Mouse (Mus musculus) neural tube, embryonic 11.5 days (tissue): Measurements from ENCODE around the gene A030003K21Rik. TPM values are rescaled to one million over a fixed set of nuclear protein-coding genes. Genes with fewer than 3 reads are reported as not detected.
A peak's percentile ranks its signal among the peaks of the same experiment; 100 is the strongest.
"Not testable (repeated sequence)": the region's sequence is repeated elsewhere in the genome, so short reads cannot be mapped to it uniquely, and the experiment has no call there.

Experiments used
- ATAC-seq: fragments of 200-750 bp; cut with Nextera tagmentation; 2 replicates; pipeline ENCODE4 v1.8.0; 2017; ENCODE audit warnings: moderate number of reproducible peaks, mild to moderate bottlenecking, moderate TSS enrichment, moderate library complexity; ENCODE audit not compliant: insufficient read depth, low FRiP score, low TSS enrichment
- DNase-seq: peaks from one replicate; pipeline ENCODE4 v3.0.0-alpha.2; 2015; ENCODE audit warnings: low spot score
- H3K27ac ChIP-seq: fragments of 300-500 bp; sonication (generic); 2 replicates; pipeline ENCODE4 v1.5.1; 2014; ENCODE audit warnings: low read depth, mild to moderate bottlenecking, low read length
- H3K27me3 ChIP-seq: fragments of 300-500 bp; sonication (generic); 2 replicates; pipeline ENCODE4 v1.6.1; 2014; ENCODE audit warnings: mild to moderate bottlenecking, low read length, mixed read lengths; ENCODE audit not compliant: control insufficient read depth, insufficient read depth
- H3K36me3 ChIP-seq: fragments of 300-500 bp; sonication (generic); 2 replicates; pipeline ENCODE4 v1.6.1; 2014; ENCODE audit warnings: mild to moderate bottlenecking, low read length, moderate library complexity, mixed read lengths; ENCODE audit not compliant: control insufficient read depth, insufficient read depth
- H3K4me1 ChIP-seq: fragments of 300-500 bp; sonication (generic); 2 replicates; pipeline ENCODE4 v1.6.1; 2014; ENCODE audit warnings: low read length, mixed read lengths; ENCODE audit not compliant: control insufficient read depth, insufficient read depth
- H3K4me2 ChIP-seq: fragments of 300-500 bp; sonication (generic); 2 replicates; pipeline ENCODE4 v1.6.1; 2014; ENCODE audit warnings: low read depth, mild to moderate bottlenecking, moderate library complexity
- H3K4me3 ChIP-seq: fragments of 300-500 bp; sonication (generic); 2 replicates; pipeline ENCODE4 v1.5.1; 2014; ENCODE audit warnings: low read depth, low read length
- H3K9ac ChIP-seq: fragments of 300-500 bp; sonication (generic); 2 replicates; pipeline ENCODE4 v1.6.1; 2014; ENCODE audit warnings: mild to moderate bottlenecking, low read length
- H3K9me3 ChIP-seq: fragments of 300-500 bp; sonication (generic); 2 replicates; pipeline ENCODE4 v1.6.1; 2016; ENCODE audit warnings: low read length; ENCODE audit not compliant: control insufficient read depth
- WGBS: fragments of 180-500 bp; shearing (Covaris S2); extraction: QIAGEN DNeasy Blood & Tissue Kit; methylation state at CpG from one replicate; pipeline ENCODE4 v1.1.7; 2014; 5-methylcytosine and 5-hydroxymethylcytosine counted together
- polyA plus RNA-seq: library from polyadenylated mRNA; unstranded; fragments of >200 nt; fragmentation: Nextera tagmentation; extraction: Ambion mirVana; gene quantifications from 2 replicates; pipeline ENCODE4 v1.2.1, GENCODE M21; 2014

The A030003K21Rik gene
- polyA plus RNA-seq, result not detected in 2 replicates

- not testable (repeated sequence) for H3K36me3 ChIP-seq, H3K4me1 ChIP-seq, H3K9me3 ChIP-seq, ATAC-seq, H3K27me3 ChIP-seq, H3K4me3 ChIP-seq, DNase-seq, H3K4me2 ChIP-seq, H3K9ac ChIP-seq, H3K27ac ChIP-seq
- WGBS, result no CpG with 5 or more reads among the region's 6 CpGs
Measured at GRCm38 (mm10) chr1:82943295-82943694, at the start of gene A030003K21Rik. Gene A030003K21Rik (minus strand): TSS chr1:82943388.

- H3K9me3 ChIP-seq, result no peaks in the 10 kb centered on the region
- no peaks in the 10 kb centered on the region for H3K27me3 ChIP-seq
- 94% methylated on average over 6 of the region's 6 CpGs for WGBS
- H3K4me3 ChIP-seq, result no peak overlapping the region
- H3K36me3 ChIP-seq, result no peaks in the 10 kb centered on the region
- H3K27ac ChIP-seq, result no peak overlapping the region
- H3K4me2 ChIP-seq, result no peak overlapping the region
- H3K4me1 ChIP-seq, result no peaks in the 10 kb centered on the region
- H3K9ac ChIP-seq, result no peak overlapping the region
- DNase-seq (no peak), ATAC-seq (no peak)
Measured at GRCm38 (mm10) chr1:82992093-82992492, 48.9 kb upstream of the A030003K21Rik start.

- Histone ChIP-seq H3K36me3 (no peaks in the 10 kb centered on the region), H3K4me1 (no peaks in the 10 kb centered on the region), H3K9me3 (no peaks in the 10 kb centered on the region), H3K4me3 (no peak overlapping the region), H3K9ac (no peak overlapping the region), H3K27ac (no peak overlapping the region), H3K4me2 (no peak overlapping the region), H3K27me3 (no peaks in the 10 kb centered on the region)
- 81% methylated on average over 3 of the region's 3 CpGs for WGBS
- ATAC-seq (no peak), DNase-seq (no peak)
Measured at GRCm38 (mm10) chr1:82991596-82991995, 48.4 kb upstream of the A030003K21Rik start.

DNA sequence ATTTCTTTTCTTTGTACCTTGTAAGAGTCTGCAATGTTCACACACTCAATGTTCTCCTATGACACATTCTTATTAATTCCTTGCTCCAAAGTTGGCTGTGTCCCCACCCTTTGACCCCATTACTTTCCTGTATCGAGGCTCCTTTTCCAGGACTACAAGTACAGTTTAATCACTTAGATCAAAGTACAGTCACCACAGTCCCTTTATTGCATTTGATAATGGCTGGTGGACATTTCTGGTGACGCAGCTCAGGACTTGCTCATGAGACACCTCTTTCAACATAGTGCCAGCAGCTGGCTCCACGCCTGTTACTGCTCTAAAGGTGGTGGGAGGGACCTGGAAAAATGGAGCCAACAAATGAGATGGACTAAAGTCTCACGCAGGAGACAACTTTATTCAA lies 47.9 kb upstream of the A030003K21Rik start:
- Histone ChIP-seq H3K9me3 (no peaks in the 10 kb centered on the region), H3K4me3 (no peak overlapping the region), H3K9ac (no peak overlapping the region), H3K27ac (no peak overlapping the region), H3K36me3 (no peaks in the 10 kb centered on the region), H3K27me3 (no peaks in the 10 kb centered on the region), H3K4me1 (no peaks in the 10 kb centered on the region), H3K4me2 (no peak overlapping the region)
- no peak for DNase-seq
- 80% methylated on average over 4 of the region's 4 CpGs for WGBS
- ATAC-seq, result no peak

DNA sequence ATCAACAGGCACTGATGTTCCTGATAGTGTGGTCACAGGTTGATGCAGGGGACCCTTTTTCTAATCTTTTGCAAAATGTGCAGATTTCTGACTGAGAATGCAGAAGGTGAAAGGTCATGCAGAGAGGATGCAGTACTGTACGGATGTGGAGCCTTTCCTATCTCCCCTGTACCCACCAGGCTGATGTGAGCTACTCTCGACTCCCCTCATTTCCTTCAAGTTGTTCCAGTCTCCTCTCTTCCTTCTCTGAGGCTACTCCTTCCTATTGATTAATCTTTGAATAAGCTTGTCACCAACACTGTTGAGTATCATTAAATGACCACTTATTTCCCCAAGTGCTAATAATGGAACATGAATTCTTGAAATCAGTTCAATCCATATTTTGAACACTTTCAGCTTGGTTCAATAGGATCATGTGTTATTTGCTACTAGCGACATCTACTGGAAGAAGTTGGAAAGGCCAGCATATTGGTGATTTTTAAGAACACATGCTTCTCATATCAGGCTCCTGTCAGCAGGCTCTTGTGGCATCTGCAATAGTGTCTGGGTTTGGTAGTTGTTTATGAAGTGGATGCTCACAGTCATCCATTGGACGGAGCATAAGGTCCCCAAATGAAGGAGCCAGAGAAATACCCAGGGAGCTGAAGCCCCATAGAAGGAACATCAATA lies 44.5 kb upstream of the A030003K21Rik start:
- ATAC-seq, result no peak
- Histone ChIP-seq H3K4me2 (no peak overlapping the region), H3K4me1 (no peaks in the 10 kb centered on the region), H3K9me3 (peaks cover 4% of the 10 kb centered on the region; the same call in 1 of the 2 replicates), H3K9ac (no peak overlapping the region), H3K27ac (no peak overlapping the region), H3K36me3 (no peaks in the 10 kb centered on the region), H3K4me3 (no peak overlapping the region), H3K27me3 (no peaks in the 10 kb centered on the region)
- DNase-seq, result peak; percentile 33
- WGBS, result 34% methylated on average over 4 of the region's 4 CpGs

DNA sequence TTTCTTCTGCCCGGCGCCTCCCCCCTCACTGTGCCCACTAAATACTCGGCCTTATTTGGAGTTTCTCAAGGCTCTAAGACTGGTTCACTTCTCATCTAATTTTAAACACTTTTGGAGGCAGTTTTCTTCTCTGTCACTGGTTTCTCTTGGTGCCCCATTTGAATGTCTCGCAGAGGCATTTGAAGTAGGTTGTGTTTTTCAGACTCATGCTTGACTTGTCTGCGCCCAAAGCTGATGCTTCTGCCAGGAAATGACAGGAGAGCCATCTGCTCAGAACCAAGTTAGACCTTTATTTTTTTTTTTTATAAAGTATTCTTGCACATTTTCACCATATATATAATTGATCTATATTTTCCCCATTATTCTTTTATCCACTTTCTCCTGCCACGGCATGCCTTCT lies 43.5 kb upstream of the A030003K21Rik start:
- DNase-seq (no peak), ATAC-seq (no peak)
- Histone ChIP-seq H3K4me2 (no peak overlapping the region), H3K9ac (no peak overlapping the region), H3K4me3 (no peak overlapping the region), H3K9me3 (peaks cover 4% of the 10 kb centered on the region; the same call in 1 of the 2 replicates), H3K27ac (no peak overlapping the region), H3K4me1 (no peaks in the 10 kb centered on the region), H3K36me3 (no peaks in the 10 kb centered on the region), H3K27me3 (no peaks in the 10 kb centered on the region)
- WGBS, result 92% methylated on average over 6 of the region's 6 CpGs

- H3K4me3 ChIP-seq, result no peak overlapping the region
- H3K27ac ChIP-seq, result no peak overlapping the region
- no peak overlapping the region for H3K9ac ChIP-seq
- ATAC-seq (no peak), DNase-seq (no peak)
- no peaks in the 10 kb centered on the region for H3K27me3 ChIP-seq
- no peaks in the 10 kb centered on the region for H3K9me3 ChIP-seq
- no peak overlapping the region for H3K4me2 ChIP-seq
- H3K36me3 ChIP-seq, result no peaks in the 10 kb centered on the region
- no peaks in the 10 kb centered on the region for H3K4me1 ChIP-seq
Measured at GRCm38 (mm10) chr1:82977840-82978239, 34.7 kb upstream of the A030003K21Rik start.

DNA sequence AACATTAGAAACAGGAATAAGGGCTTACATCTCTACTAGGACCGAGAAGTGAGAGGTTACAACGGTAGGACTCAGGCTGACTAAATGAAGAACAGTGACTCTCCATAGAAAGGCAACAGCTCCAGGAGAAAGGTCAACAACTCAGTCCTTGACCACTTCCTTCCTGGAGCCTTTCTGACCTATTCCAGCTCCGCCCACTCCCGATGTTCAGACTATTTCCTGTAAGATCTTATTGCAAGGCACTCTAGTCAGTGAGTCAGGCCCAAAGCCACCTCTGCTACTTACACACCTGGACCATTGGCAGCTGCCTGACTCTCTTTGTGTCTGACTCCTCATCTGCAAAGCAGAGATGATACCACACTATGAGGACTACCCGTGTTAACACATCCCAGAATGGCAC lies 32.6 kb upstream of the A030003K21Rik start:
- no peak overlapping the region for H3K27ac ChIP-seq
- ATAC-seq (no peak), DNase-seq (no peak)
- 87% methylated on average over 5 of the region's 5 CpGs for WGBS
- no peaks in the 10 kb centered on the region for H3K27me3 ChIP-seq
- no peaks in the 10 kb centered on the region for H3K4me1 ChIP-seq
- no peaks in the 10 kb centered on the region for H3K9me3 ChIP-seq
- no peak overlapping the region for H3K9ac ChIP-seq
- no peaks in the 10 kb centered on the region for H3K36me3 ChIP-seq
- H3K4me3 ChIP-seq, result no peak overlapping the region
- no peak overlapping the region for H3K4me2 ChIP-seq

DNA sequence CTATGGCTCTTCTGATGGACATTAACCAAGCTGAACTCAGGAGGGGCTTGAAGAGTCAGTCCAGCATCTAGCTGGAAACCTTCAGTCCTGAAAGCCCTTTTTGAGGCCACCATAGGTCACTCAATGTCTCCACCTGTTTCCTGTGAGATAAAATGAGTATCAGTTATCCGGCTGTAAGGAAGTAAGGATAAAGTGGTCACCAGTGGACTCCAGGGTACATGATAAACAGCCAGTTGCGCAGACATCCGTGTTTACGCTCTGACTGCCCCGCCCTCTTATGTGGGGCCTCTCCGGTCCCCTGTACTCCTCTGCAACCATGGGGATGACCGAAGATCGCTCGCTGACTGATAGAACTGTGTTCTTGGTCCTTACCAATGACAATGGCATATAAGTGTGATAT lies 31.2 kb upstream of the A030003K21Rik start:
- Histone ChIP-seq H3K27ac (no peak overlapping the region), H3K4me1 (no peaks in the 10 kb centered on the region), H3K4me2 (no peak overlapping the region), H3K9ac (no peak overlapping the region), H3K9me3 (no peaks in the 10 kb centered on the region), H3K27me3 (no peaks in the 10 kb centered on the region), H3K4me3 (no peak overlapping the region), H3K36me3 (no peaks in the 10 kb centered on the region)
- ATAC-seq, result no peak
- WGBS, result 90% methylated on average over 9 of the region's 9 CpGs
- no peak for DNase-seq
